Mouse (Mus musculus): ENCODE results near the gene Fbxw15. TPM values are rescaled to one million over a fixed set of nuclear protein-coding genes. Genes with fewer than 3 reads are reported as not detected.

Gene Fbxw15
- not detected in 4 replicates for total RNA-seq (2023)

DNA sequence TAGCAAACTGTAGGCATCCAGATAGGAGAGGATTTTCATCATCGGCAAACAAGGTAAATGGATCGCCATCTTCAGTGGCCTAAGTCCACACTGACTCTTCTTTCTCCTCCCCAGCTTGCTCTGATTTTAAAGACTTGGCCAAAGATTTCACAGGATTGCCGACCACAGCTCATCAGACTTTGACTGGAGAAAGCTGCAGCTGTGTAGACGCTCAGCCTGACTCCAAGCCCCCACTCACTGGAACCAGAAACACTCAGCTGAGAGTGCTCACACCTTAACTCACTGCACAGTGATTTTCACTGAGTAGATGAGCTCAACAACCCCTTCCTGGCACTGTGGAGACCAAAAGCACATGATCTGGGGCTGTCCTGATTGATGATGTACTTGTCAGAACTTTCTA lies at the start of gene Fbxw15:
Gene Fbxw15, minus strand, starts transcription at position 101 of the 400 bp plus-strand sequence.

Other genes with a start within 250 kb of the Fbxw15 start
- gene Fbxw28, start 228.6 kb downstream of the Fbxw15 start, total RNA-seq (2023) = not detected in 4 replicates
- gene Fbxw22, start 164.0 kb downstream of the Fbxw15 start, total RNA-seq (2023) = not detected in 4 replicates
- not detected in 4 replicates for gene Fbxw16, start 119.1 kb downstream of the Fbxw15 start, total RNA-seq (2023)
- gene Fbxw19, start 72.4 kb downstream of the Fbxw15 start, total RNA-seq (2023) = not detected in 4 replicates
- gene Fbxw24, start 57.8 kb upstream of the Fbxw15 start, total RNA-seq (2023) = not detected in 4 replicates
- gene Fbxw25, start 96.4 kb upstream of the Fbxw15 start, total RNA-seq (2023) = not detected in 4 replicates
- not detected in 4 replicates for gene Fbxw18, start 134.4 kb upstream of the Fbxw15 start, total RNA-seq (2023)
- gene Fbxw26, start 177.8 kb upstream of the Fbxw15 start, total RNA-seq (2023) = not detected in 4 replicates
- not detected in 4 replicates for gene Fbxw27, start 222.4 kb upstream of the Fbxw15 start, total RNA-seq (2023)
- gene Spink8, start 244.0 kb upstream of the Fbxw15 start, total RNA-seq (2023) = not detected in 4 replicates